Mouse (Mus musculus) thymus, postnatal 4 days (tissue): ENCODE results near the gene Spint2.
A peak's percentile ranks its signal among the peaks of the same experiment; 100 is the strongest.
"Not testable (repeated sequence)": the region's sequence is repeated elsewhere in the genome, so short reads cannot be mapped to it uniquely, and the experiment has no call there.

Experiments used
- DNase-seq: peaks from one replicate; pipeline ENCODE4 v3.0.0; 2021

The Spint2 gene

DNA sequence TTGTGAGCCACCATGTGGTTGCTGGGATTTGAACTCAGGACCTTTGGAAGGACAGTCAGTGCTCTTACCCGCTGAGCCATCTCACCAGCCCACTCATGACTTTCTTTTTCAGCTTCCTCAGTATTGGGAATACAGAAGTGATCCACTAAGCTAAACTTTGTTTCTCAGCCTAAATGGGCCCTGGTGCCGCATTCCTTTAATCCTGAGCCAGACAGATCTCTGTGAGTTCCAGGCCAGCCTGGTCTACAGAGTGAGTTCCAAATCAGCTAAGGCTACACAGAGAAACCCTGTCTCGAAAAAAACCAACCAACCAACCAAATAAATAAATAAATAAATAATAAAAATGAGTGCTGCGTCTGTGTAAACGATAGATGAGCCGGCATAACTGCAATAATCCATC is 44.1 kb downstream of the Spint2 start:
- peak; percentile 32 for DNase-seq

DNA sequence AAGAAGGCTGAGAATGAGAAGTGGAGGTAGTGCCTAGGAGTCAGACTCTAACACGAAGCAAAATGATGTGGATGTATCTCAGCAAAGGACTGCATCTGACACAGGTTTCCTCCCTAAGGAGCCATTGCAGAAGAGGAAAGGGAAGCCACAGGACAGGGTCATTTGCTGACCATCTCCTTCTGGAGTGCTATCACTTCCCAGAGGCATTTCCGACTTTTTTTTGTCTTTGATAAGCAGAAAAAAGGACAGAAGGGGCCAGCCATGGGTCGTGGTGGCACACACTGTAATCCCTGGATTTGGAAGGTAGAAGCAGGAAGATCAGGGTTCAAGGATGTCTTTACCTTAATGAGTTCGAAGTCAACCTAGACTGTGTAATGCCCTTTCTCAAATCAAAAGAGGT is 45.1 kb downstream of the Spint2 start:
- no peak for DNase-seq

DNA sequence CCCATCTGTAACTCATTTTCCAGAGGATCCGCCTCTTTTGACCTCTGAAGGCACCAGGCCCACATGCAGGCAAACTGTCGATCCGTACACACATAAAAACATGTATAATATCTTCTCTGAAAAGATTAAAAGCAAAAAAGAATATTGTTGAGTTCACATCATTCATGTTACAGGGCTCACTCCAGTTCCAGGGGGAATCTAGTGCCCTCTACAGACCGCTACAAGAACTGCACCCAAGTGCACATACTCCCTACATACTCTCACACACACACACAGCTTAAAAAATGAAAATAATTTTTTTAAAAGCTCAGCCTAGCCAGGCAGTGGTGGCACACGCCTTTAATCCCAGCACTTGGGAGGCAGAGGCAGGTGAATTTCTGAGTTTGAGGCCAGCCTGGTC is 47.1 kb downstream of the Spint2 start:
- peak; percentile 52 for DNase-seq

DNA sequence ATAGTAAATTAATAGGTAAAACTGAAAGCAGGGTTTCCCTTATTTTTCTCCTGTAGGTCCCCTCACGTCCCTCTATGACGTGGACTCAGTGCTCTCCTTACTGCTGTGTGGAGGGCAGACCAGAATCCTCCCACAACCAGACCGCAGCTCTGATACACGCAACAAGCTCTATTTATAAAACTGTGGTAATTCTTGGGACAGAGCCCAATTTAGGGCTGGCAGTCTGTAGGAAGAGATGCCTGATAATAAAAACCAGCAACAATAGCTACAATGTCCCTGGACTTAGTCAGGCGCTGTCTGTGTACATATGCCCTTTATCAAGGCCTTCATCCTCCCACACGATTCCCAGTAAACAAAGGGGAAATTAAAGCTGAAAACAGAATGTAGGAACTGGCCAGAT is 48.0 kb downstream of the Spint2 start:
- no peak for DNase-seq

DNA sequence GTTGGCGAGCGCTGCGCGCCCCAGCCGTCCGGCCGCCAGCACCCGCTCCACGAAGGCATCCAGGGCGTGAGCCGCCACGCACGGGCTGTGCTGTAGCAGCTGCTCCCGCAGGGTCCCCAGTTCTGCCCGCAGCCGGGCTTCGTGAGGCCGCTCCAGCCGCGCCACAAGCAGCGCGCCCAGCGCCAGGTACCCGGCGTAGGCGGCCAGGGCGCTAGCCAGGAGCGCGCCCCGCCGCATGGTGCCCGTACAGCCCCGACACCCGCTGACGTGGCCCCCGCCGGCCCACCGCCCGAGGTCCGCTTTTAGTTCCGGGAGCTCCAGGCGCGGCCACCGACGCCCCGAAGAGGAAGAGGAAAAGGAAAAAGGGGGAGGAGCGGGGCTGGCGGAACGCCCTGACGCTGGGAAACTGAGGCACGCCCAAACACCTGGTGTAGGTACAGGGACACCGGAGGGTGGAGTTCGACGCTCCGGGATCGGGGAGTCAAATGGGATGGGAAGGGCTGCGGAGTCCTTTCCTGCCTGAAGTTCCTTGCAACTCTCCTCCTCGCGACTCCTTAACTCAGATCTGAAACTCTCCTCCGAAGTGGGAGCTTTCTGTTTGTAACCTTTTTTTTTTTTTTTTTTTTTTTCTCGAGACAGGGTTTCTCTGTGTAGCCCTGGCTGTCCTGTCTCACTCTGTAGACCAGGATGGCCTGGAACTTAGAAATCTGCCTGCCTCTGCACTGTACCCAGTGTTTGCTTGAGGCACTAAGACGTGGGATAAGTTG is 49.3 kb downstream of the Spint2 start, which contains the start of gene Kcnk6:
Kcnk6 (minus strand) TSS at position 269 of the 767 bp plus-strand sequence.
- DNase-seq: peak; percentile 49

DNA sequence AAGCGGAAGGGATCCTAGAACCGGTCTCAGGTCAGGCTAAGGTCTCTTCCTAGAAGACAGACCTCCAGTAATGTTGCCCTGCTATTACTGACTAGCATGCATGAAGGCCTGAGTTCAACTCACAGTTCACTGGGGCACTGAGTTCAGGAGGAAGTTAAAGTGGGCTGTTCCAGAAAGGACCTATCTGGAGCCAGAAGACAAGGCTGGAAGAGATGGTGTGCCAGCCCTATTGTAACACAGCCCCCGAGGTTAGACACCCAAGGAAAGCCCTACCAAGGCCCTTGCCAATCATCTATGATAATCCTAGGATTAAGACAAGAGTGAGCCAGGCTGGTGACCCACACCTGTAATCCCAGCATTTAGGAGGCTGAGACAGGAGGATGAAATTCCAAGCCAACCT is 50.2 kb downstream of the Spint2 start:
- DNase-seq: no peak

DNA sequence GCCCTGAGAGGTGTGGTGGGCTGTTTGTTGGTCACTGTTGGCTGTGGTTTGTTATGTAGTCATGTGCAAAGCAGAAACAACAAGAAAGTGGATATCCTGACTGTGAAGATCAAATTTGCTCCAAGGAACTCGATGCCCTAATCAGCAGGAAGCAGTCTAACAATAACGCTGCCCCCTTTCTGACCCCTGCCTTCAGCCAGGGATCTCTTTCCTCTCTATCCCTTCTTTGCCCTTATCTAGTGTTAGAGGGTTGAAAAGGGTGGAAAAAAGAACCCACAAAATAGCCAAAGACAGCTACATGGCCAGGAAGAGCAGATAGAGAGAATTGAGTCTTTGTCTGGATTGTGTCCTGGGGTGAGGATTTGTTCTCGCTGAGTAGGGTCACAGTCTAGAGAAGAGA is 51.2 kb downstream of the Spint2 start:
- no peak for DNase-seq

DNA sequence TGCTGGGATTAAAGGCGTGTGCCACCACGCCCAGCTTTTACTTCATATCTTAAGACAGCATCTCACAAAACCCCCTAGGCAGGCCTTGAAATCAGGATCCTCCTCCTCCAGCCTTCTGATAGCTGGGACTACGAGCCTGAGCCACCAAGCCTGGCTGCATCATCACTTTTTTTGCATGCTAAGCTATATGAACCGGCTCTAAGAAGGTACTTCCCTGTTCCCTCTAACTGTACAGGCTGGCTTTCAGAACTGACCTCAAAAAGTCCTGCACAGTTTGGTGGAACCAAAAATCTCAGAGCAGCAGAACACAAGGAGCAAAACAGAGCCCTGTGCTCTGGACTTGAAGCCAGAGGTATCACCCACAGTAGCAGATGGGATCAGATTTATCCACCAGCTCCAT is 53.5 kb downstream of the Spint2 start:
- no peak for DNase-seq

DNA sequence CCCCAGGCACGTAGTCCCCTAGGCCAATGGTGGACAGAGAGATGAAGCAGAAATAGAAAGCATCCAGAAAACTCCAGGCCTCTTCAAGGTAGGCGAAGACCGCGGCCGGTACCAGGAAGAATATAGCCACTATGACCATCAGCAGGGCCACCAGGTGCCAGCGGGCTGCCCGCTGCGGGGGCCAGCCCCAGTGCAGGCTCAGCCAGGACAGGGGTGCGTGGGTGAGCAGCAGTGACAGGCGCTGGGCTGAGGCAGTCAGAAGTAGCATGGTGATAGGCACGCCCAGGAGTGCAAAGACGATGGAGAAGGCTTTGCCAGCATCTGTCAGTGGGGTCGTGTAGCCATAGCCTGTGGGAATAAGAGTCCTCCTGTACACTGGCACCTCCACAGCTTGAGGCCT is 56.2 kb downstream of the Spint2 start:
- DNase-seq: no peak

DNA sequence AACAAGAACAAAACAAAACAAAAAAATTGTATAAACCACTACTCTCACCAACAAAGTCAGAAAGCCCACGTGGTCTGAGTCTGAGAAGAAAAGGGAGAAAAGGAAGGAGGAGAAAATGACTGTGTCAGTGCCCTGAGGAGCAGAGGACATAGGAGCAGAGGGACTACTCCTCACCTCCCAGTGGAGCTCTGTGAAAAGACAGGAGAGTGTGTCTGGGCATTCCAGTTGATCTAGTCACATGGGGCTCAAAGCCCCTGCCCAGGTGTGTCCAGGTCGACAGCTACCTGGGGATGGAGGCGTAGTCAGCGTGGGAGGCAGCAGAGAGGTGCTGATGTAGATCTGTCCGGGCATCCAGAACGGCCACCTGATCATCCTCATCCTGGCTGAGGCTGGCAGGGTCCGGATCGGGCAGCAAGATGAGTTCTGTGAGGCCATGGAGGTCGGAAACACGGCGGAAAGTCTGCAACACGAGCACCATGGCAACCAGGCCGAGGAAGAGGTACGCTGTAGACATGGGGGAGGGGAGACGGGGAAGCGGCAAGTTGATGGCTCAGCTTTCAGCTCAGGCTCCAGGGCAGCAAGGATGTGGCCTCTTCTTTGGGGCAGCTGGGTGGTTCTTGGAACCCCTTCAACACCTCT is 56.8 kb downstream of the Spint2 start:
- peak; percentile 42 for DNase-seq

DNA sequence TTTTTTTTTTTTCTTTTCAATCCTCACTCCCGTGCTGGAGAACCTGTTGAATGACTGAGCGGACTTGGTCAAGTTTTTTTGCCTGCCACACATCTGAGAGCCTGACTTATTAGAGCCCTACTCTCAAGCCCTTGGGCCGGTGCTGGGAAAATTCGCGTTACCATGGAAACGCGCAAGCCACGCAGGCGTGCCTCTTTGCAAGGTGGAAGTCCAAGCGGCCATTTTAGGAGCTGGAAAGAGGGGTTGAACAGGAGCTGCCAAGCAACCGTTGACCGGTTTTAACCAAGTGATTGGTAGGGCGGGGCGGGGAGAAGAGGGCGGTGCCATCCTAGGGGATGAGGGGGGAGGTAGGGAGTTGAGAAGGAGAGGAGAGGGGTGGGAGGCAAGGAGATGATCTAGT is 66.9 kb downstream of the Spint2 start:
- DNase-seq: no peak

DNA sequence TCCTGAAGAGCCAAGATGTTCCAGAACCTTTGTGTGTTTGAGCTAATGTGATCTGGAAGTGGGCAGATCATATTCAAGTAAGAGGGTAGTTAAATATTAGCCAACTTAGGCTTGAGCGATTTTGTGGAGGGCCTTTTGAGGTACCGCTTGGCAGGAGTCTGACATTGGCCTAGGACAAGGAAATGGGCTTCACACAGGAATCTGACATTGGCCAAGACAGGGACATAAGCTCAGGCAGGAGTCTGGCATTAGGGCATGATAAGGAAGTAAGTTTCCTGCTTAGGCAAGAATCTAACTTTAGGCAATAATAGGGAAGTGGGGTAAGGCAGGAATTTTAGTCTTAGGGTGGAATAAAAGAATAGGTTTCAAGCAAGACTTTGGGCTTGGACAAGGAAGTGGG is 67.5 kb downstream of the Spint2 start:
- DNase-seq: no peak

DNA sequence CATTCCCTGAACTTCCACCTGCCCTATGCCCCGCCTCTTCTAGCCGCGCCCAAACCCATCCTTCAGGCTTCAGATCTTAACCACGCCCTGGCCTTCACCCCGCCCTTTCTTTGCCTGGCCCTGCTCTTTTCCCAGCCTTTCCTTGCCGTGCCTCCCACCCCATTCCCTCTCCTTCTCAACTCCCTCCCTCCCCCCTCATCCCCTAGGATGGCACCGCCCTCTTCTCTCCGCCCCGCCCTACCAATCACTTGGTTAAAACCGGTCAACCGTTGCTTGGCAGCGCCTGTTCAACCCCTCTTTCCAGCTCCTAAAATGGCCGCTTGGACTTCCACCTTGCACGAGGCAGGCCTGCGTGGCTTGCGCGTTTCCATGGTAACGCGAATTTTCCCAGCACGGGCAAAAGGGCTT is 68.0 kb downstream of the Spint2 start, which contains the start of gene Catsperg1:
Catsperg1 (minus strand) TSS at position 361 of the 408 bp plus-strand sequence.
- DNase-seq: no peak

DNA sequence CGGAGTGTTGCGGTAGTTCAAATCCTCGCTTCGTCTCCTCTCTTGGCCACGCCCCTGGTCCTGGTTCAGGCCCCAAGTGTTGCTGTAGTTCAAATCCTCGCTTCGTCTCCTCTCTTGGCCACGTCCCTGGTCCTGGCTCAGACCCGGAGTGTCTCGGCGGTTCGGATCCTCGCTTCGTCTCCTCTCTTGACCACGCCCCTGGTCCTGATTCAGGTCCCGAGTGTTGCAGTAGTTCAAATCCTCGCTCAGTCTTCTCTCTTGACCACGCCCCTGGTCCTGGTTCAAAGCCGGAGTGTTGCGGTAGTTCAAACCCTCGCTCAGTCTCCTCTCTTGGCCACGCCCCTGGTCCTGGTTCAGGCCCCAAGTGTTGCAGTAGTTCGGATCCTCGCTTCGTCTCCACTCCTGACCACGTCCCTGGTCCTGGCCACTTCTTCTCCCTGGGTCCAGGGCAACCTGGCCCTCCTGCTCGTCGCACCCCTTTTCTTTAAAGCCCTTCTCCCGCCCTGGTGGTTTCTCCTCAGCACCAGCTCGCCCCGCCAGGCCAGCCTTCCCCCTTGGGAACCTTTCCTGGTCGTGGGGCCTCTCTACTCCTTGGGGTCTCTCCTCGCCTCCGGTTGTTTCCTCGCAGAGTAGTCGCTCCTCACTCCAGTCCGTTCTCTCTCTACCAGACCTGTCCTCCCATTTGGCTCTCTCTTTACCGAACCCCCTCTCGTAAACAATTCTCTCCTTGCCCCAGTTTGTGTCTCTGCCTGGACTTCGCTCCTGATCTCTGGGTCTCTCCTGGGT is 68.7 kb downstream of the Spint2 start:
- DNase-seq: not testable (repeated sequence)

DNA sequence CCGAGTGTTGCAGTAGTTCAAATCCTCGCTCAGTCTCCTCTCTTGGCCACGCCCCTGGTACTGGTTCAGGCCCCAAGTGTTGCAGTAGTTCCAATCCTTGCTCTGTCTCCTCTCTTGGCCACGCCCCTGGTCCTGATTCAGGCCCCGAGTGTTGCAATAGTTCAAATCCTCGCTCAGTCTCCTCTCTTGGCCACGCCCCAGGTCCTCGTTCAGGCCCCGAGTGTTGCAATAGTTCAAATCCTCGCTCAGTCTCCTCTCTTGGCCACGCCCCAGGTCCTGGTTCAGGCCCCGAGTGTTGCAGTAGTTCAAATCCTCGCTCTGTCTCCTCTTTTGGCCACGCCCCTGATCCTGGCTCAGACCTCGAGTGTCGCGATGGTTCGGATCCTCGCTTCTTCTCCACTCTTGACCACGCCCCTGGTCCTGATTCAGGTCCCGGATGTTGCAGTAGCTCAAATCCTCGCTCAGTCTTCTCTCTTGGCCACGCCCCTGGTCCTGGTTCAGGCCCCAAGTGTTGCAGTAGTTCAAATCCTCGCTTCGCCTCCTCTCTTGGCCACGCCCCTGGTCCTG is 69.4 kb downstream of the Spint2 start:
- peak; percentile 27 for DNase-seq

DNA sequence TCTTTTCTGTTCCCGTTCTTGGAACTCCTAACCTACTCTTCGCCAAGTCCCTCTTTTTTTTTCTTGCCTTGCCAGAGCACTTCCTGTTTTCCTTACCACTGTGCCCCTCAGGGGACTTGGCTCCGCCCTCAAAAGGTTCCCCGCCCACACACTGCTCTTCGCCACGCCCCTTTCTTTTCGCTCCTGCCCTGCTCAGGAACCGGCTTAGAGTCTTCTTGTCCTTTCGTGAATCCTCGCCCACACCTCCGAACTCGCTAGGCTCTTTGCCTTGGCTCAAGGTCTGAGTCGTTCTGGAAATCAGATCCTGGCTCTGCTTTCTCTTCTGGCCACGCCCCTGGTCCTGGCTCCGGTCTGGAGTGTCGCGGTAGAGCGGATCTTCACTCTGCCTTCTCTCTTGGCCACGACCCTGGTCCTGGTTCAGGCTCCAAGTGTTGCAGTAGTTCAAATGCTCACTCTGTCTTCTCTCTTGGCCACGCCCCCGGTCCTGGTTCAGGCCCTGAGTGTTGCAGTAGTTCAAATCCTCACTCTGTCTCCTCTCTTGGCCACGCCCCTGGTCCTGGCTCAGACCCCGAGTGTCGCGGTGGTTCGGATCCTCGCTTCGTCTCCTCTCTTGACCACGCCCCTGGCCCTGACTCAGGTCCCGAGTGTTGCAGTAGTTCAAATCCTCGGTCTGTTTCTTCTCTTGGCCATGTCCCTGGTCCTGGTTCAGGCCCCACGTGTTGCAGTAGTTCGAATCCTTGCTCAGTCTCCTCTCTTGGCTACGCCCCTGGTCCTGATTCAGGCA is 70.1 kb downstream of the Spint2 start:
- peak; percentile 89 for DNase-seq

DNA sequence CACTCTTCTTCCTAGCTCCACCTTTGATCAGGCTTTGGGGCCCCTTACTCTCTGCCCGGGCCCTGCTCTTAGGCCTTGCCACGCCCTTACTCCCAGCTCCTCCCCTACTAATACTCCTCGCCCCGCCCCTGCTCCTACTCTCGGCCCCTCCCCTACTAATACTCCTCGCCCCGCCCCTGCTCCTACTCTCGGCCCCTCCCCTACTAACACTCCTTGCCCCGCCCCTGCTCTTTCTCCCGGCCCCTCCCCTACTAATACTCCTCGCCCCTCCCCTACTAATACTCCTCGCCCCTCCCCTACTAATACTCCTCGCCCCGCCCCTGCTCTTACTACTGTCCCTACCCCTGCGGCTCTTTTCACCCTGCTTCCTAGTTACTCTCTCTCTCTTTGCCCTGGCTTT is 70.7 kb downstream of the Spint2 start:
- DNase-seq: peak; percentile 60
